Mouse (Mus musculus) gastrocnemius, postnatal 10 days (tissue): ENCODE measurements around the gene Reep3. TPM values are rescaled to one million over a fixed set of nuclear protein-coding genes. Genes with fewer than 3 reads are reported as not detected.

ENCODE experiments used
- DNase-seq: peaks from one replicate; pipeline ENCODE4 v3.0.0; 2021; ENCODE audit warnings: mixed read lengths
- total RNA-seq, 2 experiments: library from RNA; stranded (reverse); gene quantifications; 2 replicates each; pipeline ENCODE4 v1.2.3; 2021

The Reep3 gene
- total RNA-seq, 2 experiments from 2014 or later = 21.9 to 27.2 TPM

GRCm38 (mm10) chr10:67052429-67052828 is 44.3 kb downstream of the Reep3 start:
- no peak for DNase-seq

GRCm38 (mm10) chr10:67051466-67051865 is 45.3 kb downstream of the Reep3 start:
- DNase-seq = no peak

- no peak for DNase-seq
These were observed 46.0 kb downstream of the Reep3 start for GRCm38 (mm10) chr10:67050766-67051165.

DNA sequence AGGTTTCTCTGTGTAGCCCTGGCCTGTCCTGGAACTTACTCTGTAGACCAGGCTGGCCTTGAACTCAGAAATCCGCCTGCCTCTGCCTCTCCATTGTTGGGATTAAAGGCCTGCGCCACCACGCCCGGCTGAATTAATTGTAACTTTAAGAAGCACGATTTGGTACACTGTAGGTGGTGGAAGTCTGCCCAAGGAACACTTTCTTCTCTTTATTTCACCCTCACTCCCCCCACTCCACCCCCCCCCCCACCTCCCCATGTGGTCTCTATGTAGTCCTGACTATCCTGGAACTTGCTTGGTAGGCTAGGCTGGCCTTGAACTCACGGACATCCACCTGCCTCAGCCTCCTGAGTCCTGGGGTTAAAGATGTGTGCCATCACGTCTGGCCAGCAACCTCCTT is 47.1 kb downstream of the Reep3 start:
- DNase-seq = no peak

GRCm38 (mm10) chr10:67048871-67049615 is 47.7 kb downstream of the Reep3 start:
- DNase-seq = no peak

DNA sequence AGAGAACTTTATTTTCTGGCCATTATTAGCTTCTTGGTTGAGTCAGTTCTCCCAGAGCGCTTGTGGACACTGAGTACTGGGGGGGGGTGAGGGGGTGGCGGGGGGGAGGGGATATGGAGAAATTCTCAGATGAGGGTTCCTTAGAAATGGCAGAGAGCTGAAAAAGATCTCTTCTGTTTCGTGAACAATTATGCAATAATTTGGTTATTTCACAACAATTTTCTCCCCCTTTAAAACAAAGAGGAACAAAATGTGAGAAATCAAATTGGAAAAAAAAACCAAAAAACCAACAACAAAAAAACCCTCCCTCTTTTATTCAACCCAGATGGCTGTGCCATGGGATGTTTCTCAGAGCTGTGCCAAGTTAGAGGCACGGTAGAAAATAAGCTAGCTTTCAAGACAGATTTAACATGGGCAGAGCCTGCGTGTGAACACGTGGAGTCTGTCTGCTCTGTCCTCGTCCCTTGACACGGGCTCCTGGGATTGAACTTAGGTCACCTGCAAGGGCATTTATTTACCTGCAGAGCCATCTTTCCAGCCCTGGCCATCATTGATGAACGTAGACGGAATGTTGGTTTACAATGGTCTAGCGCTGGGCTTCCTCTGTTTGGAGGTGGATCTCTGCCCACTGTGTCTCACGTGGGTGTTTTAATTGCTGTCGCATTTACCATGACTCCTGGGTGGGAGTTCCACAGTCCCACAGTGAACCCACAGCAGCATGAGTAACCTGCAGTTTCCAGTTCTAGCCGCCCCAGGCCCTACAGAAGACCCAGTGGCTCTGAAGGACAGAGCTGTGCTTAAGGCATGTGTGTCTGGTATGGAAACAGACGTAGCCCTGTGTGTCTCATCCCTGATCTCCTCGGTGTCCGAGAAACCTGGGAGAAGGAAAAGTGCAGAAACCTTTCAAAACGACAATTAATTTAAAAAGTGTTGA is 48.8 kb downstream of the Reep3 start:
- no peak for DNase-seq

DNA sequence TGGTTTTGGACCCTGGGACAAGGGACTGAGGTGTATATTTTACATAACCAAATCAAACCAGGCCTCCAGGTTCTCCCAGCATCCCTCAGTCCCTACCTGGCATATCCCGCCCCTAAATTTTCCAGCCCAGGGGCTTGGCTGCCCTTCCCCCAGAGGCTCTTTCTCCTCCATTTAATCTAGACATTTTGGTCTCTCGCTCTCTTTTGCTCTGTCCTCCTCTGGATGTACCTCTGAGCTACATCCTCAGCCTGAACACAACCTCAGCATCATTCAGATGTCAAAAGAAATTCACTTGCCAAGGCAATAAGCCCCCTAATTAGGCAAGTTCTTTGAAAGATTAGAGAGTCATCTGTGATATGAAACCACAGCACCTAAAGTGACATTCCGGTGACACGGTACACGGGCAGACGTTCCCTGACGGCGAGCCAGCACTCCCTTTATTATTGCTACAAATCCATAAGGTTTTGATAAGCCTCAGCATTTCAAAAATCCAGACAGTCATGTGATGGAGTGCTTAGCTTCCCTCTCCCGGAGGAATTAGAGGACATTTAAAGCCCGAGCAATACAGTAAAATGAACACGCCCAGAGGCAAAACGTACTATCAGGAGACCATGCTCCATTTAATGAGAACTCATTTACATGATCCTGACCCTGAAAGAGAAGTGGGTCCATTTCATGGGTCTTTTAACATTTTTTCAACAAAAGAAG is 51.4 kb downstream of the Reep3 start:
- no peak for DNase-seq

DNA sequence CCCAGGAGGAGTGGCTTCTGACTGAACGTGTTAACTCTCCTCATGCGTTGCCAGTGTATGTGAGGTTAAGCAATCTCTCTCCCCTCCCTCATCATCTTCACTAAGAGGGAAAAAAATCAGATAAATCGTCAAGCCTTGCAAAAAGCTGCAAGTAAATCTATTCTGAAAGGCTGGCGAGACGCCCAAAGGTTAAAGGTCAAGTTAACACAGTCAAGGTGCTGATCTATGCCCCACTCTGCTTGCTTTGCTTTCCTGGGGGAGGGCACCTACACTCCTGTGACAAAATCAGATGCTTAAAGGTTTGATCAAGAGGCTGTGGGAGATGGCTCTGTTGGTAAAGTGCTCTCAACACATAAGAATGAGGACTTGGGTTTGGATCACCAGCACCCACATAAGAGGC is 52.4 kb downstream of the Reep3 start:
- no peak for DNase-seq

- DNase-seq = no peak
These were observed 53.5 kb downstream of the Reep3 start for GRCm38 (mm10) chr10:67043236-67043635.

DNA sequence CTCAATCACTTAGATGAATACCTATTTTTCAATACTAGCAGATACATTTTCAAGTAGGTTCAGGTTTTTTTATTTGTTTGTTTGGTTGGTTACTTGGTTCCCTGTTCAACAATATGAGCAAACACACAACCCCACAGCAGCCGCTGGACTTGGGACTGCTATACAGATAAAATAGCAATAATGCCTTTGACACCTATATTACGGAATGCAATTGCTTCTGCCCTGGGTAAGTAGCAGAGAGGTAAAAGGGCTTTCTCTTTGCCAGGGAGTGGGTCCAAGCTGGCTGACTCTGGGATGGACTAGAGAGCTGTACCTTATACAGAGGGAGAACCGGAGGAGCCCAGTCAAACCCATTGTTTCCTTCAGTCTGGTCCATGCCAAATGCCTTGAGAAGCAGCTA is 56.3 kb downstream of the Reep3 start:
- DNase-seq = no peak

DNA sequence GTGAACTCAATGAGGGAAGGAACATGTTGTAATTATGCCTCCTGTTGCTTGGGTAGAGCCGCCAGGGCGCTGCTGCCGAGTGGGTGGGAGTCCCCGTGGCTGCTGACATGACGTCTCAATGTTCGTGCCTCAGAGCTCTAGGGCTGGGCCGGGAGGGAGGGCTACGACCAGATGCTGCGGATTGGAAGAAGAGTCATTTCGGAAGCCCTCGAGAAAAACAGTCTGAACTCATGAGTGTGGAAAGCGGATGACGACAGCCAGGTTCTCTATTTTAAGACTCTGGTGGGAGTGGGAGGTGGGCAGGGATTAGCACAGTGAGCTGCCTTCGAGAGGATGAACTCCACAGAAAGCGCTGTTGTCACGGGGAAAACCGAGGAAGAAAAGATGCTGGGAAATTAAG is 57.7 kb downstream of the Reep3 start:
- DNase-seq = no peak

- DNase-seq = no peak
These were observed 60.2 kb downstream of the Reep3 start for GRCm38 (mm10) chr10:67036542-67036941.

DNA sequence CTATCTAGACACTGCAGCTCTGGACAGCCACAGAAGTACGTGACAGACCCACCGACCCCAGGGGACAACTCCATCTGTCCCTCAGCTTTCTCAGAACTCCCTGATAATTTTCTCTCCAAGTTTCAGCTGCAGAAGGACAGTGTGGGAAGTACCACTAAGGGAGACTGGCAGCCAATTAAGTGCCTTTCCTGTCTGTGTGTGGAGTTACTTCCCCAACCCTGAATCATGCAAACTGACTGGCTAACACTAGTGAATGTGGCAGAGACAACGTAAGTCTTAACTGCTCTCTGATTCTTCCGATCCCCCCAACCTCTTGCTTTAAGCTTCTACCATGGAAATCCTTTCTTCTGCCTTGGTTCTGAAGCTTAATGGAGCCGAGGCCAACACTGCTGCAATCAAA is 60.6 kb downstream of the Reep3 start:
- no peak for DNase-seq

- DNase-seq = no peak
These were observed 65.6 kb downstream of the Reep3 start for GRCm38 (mm10) chr10:67031186-67031585.

GRCm38 (mm10) chr10:67029297-67029696 is 67.4 kb downstream of the Reep3 start:
- DNase-seq = no peak

DNA sequence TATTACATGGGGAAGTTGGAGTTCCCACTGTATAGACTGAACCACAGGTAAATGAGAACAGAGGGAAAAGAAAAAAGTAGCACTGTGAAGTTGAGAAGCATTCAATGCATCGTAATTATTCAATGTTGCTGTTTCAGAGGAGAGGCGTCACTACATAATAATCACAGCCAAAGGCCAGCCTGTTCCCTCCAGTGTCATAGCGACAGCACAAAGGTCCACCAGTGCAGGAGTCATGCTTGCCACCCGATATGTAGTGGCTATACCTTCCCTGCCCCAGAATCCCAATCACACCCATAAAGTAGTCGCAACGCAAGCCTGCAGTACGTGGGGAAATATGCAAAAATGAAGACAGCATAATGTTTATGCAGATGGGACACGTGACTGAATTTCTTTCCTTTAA is 70.4 kb downstream of the Reep3 start:
- no peak for DNase-seq

- peak; percentile 75 for DNase-seq
These were observed 71.0 kb downstream of the Reep3 start for GRCm38 (mm10) chr10:67025573-67026236.

- DNase-seq = no peak
These were observed 72.4 kb downstream of the Reep3 start for GRCm38 (mm10) chr10:67024391-67024790.

DNA sequence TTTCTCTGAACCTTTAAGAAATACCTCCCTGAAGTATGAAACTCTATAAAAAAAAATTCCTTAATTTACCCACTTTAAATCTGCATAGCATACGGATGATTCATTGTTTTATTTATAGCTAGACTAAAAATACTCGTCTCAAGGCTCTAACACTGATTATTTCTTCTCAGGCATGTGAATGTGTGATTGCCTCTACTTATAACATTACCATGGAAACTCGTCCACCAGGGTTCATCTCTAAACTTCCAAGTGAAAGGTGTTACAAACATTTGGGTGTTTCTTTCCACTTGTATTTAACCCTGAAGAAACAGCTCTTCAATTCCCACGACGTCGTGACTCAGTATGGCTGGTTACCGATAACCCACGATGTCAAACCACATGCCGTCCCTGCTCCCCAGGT is 73.7 kb downstream of the Reep3 start:
- DNase-seq = no peak

DNA sequence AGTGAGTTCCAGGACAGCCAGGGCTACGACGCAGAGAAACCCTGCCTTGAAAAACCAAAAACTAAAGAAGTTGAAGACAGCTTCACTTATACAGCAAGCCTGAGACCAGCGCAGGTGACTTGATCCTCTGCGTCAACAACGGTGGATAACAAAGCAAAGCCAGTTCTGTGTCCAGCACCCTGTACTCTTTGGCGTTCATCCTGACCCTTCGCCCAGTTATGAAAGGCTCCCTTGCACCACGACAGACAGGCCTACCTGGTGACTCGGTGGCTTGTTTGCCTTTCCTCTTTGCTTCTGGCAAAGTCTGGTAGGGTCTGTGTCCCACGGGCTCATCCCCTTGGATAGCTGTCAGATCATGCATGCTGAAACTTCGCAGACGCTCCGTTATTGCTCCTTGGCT is 75.3 kb downstream of the Reep3 start:
- DNase-seq = no peak

GRCm38 (mm10) chr10:67018875-67019274 is 77.9 kb downstream of the Reep3 start:
- peak; percentile 56 for DNase-seq

- no peak for DNase-seq
These were observed 78.9 kb downstream of the Reep3 start for GRCm38 (mm10) chr10:67017891-67018290.
